Mouse (Mus musculus) thymus, postnatal 0 days (tissue): Measurements from ENCODE around the gene Lmna. TPM values are rescaled to one million over a fixed set of nuclear protein-coding genes. Genes with fewer than 3 reads are reported as not detected.

Experiments used
- DNase-seq: peaks from one replicate; pipeline ENCODE4 v3.0.0-alpha.2; 2015; ENCODE audit warnings: low spot score
- polyA plus RNA-seq: library from polyadenylated mRNA; unstranded; fragments of >200 nt; fragmentation: Nextera tagmentation; extraction: Ambion mirVana; gene quantifications from 2 replicates; pipeline ENCODE4 v1.2.1, GENCODE M21; 2015

Gene Lmna
- polyA plus RNA-seq, 1 experiment from 2014 or later: 43.8 TPM

GRCm38 (mm10) chr3:88501366-88502030 is 8.3 kb downstream of the Lmna start:
- DNase-seq: no peak

- DNase-seq: no peak
Measured at GRCm38 (mm10) chr3:88500655-88501365, 8.9 kb downstream of the Lmna start.

- DNase-seq: no peak
Measured at GRCm38 (mm10) chr3:88500087-88500486, 9.7 kb downstream of the Lmna start.

GRCm38 (mm10) chr3:88499580-88499979 is 10.2 kb downstream of the Lmna start:
- no peak for DNase-seq

GRCm38 (mm10) chr3:88495741-88496415 is 13.9 kb downstream of the Lmna start:
- DNase-seq: no peak

GRCm38 (mm10) chr3:88494836-88495628 is 14.7 kb downstream of the Lmna start:
- no peak for DNase-seq

GRCm38 (mm10) chr3:88493706-88494582 is 15.8 kb downstream of the Lmna start:
- no peak for DNase-seq

GRCm38 (mm10) chr3:88487396-88487795 is 22.4 kb downstream of the Lmna start:
- DNase-seq: no peak

GRCm38 (mm10) chr3:88486887-88487286 is 22.9 kb downstream of the Lmna start:
- no peak for DNase-seq

GRCm38 (mm10) chr3:88486043-88486442 is 23.7 kb downstream of the Lmna start:
- DNase-seq: no peak

GRCm38 (mm10) chr3:88484597-88485316 is 25.0 kb downstream of the Lmna start:
- peak; percentile 57 for DNase-seq

GRCm38 (mm10) chr3:88483621-88484020 is 26.1 kb downstream of the Lmna start:
- peak; percentile 84 for DNase-seq

- DNase-seq: no peak
Measured at GRCm38 (mm10) chr3:88483141-88483540, 26.6 kb downstream of the Lmna start.

GRCm38 (mm10) chr3:88482336-88482735 is 27.4 kb downstream of the Lmna start:
- no peak for DNase-seq

GRCm38 (mm10) chr3:88481372-88482040 is 28.2 kb downstream of the Lmna start:
- no peak for DNase-seq

GRCm38 (mm10) chr3:88480679-88481078 is 29.1 kb downstream of the Lmna start:
- DNase-seq: no peak

GRCm38 (mm10) chr3:88479828-88480227 is 29.9 kb downstream of the Lmna start:
- no peak for DNase-seq

GRCm38 (mm10) chr3:88479163-88479562 is 30.6 kb downstream of the Lmna start:
- no peak for DNase-seq

GRCm38 (mm10) chr3:88477735-88478134 is 32.0 kb downstream of the Lmna start:
- peak; percentile 78 for DNase-seq
